Mouse (Mus musculus): ENCODE results near the gene Usp54.
"Not testable (repeated sequence)": the region's sequence is repeated elsewhere in the genome, so short reads cannot be mapped to it uniquely, and the experiment has no call there.

Usp54 gene

GRCm38 (mm10) chr14:20609519-20609918 lies 31.3 kb downstream of the Usp54 start:
- no peak for DNase-seq (ENCODE audit: low spot score in 2 of 2)

GRCm38 (mm10) chr14:20607396-20608126 lies 33.3 kb downstream of the Usp54 start:
- no peak for DNase-seq (ENCODE audit: low spot score in 2 of 2)

- no peak for DNase-seq (ENCODE audit: low spot score in 2 of 2)
Measured at GRCm38 (mm10) chr14:20601287-20601686, 39.6 kb downstream of the Usp54 start.

- DNase-seq (ENCODE audit: low spot score in 2 of 2), result no peak
Measured at GRCm38 (mm10) chr14:20600203-20600602, 40.7 kb downstream of the Usp54 start.

GRCm38 (mm10) chr14:20599542-20599941 lies 41.3 kb downstream of the Usp54 start:
- DNase-seq (ENCODE audit: low spot score in 2 of 2), result peak in 1 of 2 experiments; percentile 30

GRCm38 (mm10) chr14:20595781-20596180 lies 45.1 kb downstream of the Usp54 start:
- DNase-seq (ENCODE audit: low spot score in 2 of 2), result no peak

- DNase-seq (ENCODE audit: low spot score in 2 of 2), result no peak
Measured at GRCm38 (mm10) chr14:20587458-20587857, 53.4 kb downstream of the Usp54 start.

- DNase-seq (ENCODE audit: low spot score in 2 of 2), result no peak
Measured at GRCm38 (mm10) chr14:20578822-20579407, 61.9 kb downstream of the Usp54 start.

GRCm38 (mm10) chr14:20576179-20576578 lies 64.7 kb downstream of the Usp54 start:
- peak; percentile 53 to 81 for DNase-seq (ENCODE audit: low spot score in 2 of 2)

GRCm38 (mm10) chr14:20573196-20573595 lies 67.7 kb downstream of the Usp54 start:
- not testable (repeated sequence) for DNase-seq (ENCODE audit: low spot score in 2 of 2)

- DNase-seq (ENCODE audit: low spot score in 2 of 2), result no peak
Measured at GRCm38 (mm10) chr14:20565256-20566021, 75.4 kb downstream of the Usp54 start.

GRCm38 (mm10) chr14:20564692-20565091 lies 76.2 kb downstream of the Usp54 start:
- peak in 1 of 2 experiments; percentile 46 for DNase-seq (ENCODE audit: low spot score in 2 of 2)

- no peak for DNase-seq (ENCODE audit: low spot score in 2 of 2)
Measured at GRCm38 (mm10) chr14:20561897-20562296, 79.0 kb downstream of the Usp54 start.

- no peak for DNase-seq (ENCODE audit: low spot score in 2 of 2)
Measured at GRCm38 (mm10) chr14:20550136-20550535, 90.7 kb downstream of the Usp54 start.

GRCm38 (mm10) chr14:20546415-20546814 lies 94.4 kb downstream of the Usp54 start, which contains the start of gene Ppp3cb:
Ppp3cb (minus strand) TSS chr14:20546573.
- DNase-seq (ENCODE audit: low spot score in 2 of 2), result peak in 1 of 2 experiments; percentile 86

GRCm38 (mm10) chr14:20545529-20546331 lies 95.1 kb downstream of the Usp54 start:
- peak; percentile 92 to 93 for DNase-seq (ENCODE audit: low spot score in 2 of 2)

GRCm38 (mm10) chr14:20544467-20545411 lies 96.1 kb downstream of the Usp54 start:
- DNase-seq (ENCODE audit: low spot score in 2 of 2), result peak; percentile 22 to 43

GRCm38 (mm10) chr14:20529643-20530042 lies 111.2 kb downstream of the Usp54 start:
- DNase-seq (ENCODE audit: low spot score in 2 of 2), result no peak

- DNase-seq (ENCODE audit: low spot score in 2 of 2), result no peak
Measured at GRCm38 (mm10) chr14:20520179-20520578, 120.7 kb downstream of the Usp54 start.

GRCm38 (mm10) chr14:20508424-20508823 lies 132.4 kb downstream of the Usp54 start:
- DNase-seq (ENCODE audit: low spot score in 2 of 2), result no peak
